Mouse (Mus musculus) layer of hippocampus, postnatal 25 days (tissue): ENCODE measurements at regions not wholly inside any gene's neighbourhood (a gene's known extent, or its start where the extent isn't known, plus 50 kb on each side); places are given as distances from the start of the nearest gene placed in this dataset.
A peak's percentile ranks its signal among the peaks of the same experiment; 100 is the strongest.

ENCODE experiments used
- DNase-seq, 2 experiments: peaks; one replicate each; pipeline ENCODE4 v3.0.0; 2022; ENCODE audit warnings: mixed read lengths in 2 of 2, low spot score in 1 of 2; ENCODE audit errors: extremely low spot score in 1 of 2

DNA sequence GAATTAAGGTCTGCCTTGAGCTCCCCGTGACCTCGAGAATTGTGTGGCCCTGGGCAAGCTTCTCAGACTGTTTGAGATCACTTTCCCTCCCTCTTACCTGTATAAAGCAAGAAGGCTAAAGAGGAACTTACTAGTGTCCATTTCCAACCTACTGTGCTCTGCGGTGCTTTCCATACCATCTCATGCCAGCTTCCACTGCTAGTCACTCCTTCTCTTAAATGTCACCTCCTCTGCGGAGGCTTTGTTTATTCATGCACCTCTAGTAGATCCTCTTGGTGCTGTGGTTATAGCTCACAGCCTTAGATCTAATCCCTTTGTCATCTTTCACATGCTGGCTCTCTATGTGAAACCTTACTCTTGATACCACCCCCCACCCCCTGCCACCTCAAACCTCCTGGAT, 2310.3 kb upstream of the Lrrc6 start:
- no peak for DNase-seq

DNA sequence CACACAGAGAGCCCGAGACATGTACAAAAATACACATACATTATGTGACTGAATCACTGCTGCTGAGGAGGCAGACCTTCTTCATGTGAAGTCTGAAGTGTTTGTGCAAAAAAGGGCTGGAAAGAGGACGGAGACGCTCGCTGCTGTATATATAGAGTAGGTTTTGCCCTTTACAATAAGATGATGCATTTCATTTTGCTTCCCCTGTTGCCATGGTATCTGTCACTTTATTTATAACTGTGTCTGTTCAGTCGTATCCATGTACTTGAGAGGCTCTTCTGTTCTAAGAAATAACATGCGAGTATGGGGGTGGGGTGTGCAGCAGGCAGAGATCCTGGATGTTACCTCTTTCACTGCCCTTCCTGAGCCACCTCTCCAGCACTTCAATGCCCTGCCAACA, 2309.9 kb upstream of the Lrrc6 start:
- DNase-seq, result no peak

DNA sequence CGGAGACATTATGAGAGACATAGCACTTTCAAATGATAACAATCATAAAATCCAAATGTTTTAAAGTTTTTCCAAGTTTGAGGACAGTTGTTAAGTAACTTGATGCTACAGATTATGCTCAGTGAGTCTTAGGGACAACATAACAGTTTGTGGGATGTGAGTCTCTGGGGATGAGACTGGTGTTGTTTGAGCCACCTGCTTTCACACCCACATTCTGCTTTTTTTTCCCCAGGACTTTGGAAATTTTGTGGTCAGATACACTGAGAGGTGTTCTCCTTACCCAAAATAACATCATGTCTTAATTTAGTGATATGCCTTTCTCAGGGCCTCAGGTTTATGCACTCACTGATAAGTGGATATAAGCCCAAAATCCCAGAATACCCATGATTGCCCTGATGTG, 2307.5 kb upstream of the Lrrc6 start:
- no peak for DNase-seq

DNA sequence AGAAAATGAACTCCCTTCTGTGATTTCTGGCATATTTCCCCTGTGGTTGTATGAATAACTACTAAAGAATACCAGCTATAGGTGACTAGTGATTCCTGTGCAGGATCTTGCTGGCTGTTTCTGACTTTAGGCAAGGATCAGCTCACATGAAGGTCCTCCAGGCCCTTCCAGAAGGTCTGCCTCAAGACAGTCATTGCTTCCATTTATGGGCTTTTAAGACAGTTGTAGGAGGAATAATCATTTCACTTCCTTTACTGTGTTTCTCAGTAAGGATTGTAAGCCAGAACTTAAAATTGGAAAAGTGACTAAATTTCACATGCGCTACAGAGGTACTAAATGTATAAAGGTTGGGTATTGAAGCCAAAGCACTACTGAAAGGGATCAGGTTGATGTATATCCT, 2303.5 kb upstream of the Lrrc6 start:
- no peak for DNase-seq

DNA sequence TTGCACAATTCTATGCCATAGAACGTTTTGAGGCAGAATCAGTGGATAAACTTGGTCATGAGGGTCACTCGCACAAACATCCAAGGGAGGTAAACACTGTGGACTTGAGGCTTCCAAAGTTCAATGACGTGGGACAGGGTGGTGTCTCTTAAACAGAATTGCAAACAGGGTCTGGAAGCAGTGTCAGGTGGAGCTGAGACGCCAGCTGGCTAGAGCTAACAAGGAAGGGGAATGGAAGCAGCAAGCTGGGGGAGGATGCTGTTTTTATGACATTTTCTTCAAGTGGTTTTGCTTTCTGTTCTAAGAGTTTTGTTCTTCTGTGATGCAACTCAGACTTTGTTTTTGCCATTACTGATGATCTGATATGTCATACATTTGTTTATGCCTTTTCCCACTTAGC, 2301.1 kb upstream of the Lrrc6 start:
- DNase-seq, result no peak

DNA sequence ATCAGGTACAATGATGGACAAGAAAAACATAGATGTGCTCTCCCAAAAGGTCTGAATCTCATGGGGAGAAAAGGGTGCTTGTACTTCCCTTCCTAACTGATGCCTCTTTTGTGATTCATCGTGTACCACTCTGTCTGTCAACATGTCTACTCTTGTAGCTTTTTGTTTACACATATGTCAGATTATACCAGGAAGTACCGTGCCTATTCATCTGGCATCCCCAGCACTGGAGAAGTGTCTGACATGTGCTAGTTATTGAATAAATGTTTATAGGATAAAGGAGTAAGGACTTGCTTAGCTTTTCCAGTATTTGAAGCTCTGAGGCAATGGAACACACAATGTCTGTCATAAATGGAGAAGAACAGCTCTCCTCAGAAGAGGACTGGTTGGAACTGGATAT, 2296.7 kb upstream of the Lrrc6 start:
- DNase-seq, result no peak

DNA sequence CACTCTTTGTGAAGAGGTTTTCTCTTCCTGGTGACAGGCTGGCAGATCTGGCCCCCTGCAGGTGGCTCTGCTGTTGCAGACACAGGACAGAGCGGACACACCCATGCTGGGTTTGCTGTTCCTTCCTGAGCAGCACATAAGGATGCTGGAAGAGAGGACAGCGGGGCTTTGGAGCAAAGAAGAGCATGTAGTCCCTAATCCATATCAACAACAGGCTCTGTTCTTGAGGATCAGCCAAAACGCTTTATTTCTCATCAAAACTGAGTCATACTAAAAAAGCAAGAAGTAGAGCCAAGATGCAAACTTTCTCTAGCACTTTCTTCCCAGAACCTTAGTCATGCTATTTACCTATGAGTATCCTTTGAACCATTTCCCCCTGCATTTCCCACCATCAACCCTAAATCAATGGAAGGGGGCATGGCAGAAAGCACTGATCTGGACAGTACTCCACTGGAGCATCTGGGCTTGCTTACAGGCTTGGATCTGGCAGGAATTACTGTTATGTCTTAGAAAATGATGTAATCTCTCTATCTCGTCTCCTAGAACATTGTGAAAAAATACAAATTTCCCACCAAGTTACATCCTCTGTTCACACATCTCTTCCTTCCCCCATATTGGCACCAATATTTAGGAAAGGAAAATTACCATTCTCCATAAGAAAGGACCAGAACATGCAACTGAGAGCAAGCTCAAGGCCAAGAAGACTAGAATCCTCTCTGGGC, 2294.7 kb upstream of the Lrrc6 start:
- peak in 1 of 2 experiments; percentile 11 for DNase-seq

DNA sequence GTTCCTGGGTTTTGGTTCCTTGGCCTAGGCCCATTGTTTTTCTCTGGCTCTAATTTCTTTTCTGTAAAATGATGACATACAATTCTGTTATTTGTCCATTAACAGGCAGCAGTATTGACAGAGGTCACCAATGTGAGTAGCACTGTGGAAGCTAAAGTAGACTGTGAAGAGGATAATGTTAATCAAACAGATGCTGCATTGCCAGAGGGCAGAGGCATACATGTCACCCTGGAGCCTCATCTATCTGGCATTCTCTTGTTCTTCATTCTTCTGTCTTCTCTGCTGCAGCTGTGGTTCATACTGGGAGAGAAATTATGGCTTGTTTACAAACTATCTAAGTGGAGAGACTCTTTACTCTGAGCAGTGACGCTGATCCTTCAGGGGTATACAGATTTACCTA, 2259.2 kb upstream of the Lrrc6 start:
- DNase-seq, result no peak

DNA sequence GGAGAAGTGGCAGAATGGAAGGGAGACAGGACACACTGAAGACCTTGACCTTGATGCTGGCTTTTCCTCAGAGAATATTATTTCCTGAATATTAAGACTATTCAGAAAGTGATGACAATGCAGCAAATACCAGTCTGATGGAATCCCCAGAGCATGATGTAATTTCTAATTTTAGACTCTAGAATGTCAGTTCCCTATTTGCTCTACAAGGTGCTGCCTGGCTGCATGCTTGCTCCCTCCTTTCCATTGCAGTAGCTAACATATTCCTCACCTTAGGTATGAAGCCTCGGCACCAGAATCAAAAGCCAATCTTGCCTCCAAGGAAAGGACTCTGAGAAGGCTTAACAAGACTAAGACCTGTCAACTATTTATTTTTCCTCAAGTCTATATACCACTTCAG, 2254.5 kb upstream of the Lrrc6 start:
- DNase-seq, result no peak

DNA sequence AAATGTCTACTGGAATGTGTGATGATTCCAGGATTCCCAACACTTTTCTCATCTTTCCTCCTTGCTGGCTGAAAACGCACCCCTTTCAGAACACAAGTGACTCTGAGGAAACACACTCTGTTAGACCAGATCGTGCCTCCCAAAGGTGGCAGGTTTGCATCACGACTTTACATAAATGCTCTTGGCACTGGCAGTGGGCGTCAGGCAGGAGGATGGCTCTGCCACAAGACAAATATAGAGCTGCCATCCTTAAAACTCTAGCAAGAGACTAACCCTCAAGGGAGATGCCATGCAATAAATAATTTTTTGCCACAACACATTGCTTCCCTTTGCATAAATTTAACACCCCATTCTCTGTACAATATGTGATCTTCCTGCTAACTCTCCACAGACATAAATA, 2254.1 kb upstream of the Lrrc6 start:
- no peak for DNase-seq

DNA sequence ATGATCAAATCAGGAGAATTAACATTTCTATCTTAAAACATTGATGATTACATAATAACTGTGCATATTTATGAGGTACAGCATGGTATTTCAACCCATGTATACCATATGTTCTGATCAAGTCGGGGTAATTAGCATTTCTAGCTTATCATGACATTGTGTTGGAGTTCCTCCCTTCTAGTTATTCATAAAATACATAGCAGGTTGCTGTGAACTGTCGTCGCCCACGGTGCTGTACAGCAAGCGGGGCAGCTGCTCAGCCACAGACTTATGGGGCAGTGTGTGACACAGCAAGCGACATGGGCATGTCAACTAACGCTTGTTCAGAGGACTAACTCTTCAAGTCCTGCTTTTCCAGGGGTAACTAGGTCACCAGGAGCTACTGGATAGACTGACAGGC, 2238.6 kb upstream of the Lrrc6 start:
- peak in 1 of 2 experiments; percentile 20 for DNase-seq

DNA sequence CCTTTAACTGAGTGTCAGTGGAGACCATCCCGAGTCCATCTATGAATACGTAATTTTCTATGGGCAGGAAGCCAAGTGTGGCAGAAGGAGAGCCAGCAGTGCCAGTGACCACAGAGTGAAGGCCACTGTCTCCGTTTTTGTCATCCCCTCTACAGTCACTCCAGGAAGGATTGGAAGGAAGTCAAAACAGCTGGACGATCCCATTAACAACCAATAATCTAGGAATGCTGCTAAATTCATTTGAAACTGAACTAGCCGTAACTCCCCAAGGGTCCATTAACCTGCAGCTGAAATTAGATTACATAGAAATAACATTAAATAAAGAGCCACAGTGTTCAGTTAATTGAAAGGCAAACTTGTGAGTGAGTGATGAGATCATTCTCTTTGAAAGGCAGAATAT, 2220.5 kb upstream of the Lrrc6 start:
- no peak for DNase-seq

DNA sequence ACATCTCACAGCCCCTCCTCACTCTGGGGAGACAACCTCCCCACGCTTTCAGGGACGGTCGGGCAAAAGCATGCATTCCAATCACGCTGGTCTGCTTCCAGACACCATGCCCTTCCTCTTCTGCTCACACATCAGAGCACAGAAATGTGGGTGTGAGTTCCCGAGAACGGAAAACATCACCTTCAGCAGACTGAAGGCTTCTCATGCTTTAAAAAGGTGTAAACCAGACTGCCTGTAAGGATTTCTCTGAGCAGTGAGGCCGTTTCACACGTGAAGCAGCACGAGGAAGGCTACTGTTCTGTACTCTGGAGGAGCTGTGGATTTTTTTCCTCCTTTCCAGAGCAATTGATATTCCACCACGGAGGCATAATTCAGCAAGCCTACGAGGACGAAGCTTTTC, 2218.8 kb upstream of the Lrrc6 start:
- DNase-seq, result no peak

DNA sequence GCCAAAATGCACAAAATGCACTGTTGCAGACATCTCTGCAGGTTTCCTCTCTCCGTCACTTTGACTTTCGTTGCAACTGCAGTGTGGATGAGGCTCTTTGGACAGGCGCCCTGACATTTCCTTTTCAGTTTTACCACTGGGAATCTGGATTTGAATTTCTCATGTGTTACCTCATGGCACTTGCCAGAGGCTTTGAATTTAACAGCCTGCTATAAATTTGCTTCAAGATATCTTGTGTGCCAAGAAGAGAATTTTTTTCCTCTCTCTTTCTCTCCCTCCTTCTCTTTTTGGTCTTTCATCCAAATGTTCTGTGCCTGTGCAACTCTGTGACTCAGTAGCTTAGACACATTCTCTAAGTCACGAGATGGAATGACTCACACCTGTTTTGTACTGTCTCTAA, 2213.6 kb upstream of the Lrrc6 start:
- no peak for DNase-seq

DNA sequence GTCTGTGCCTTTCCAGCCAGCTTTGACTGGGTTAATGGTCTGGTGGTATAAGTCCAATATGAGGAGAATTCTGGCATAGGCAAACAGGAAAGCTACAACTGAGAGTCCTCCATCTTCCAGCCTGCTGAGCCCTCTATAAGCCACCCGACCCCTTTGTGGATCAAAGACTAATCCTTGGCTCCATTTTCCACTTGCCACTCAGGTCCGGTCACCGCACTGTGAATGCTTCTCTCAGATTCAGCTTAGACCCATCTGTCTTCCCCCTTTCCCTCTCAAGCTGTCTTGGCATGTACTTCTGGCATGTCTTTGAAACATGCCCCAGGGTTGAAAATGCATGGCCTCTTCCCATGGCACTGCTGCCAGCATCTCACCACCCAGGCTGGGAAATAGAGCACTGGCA, 2206.6 kb upstream of the Lrrc6 start:
- no peak for DNase-seq

DNA sequence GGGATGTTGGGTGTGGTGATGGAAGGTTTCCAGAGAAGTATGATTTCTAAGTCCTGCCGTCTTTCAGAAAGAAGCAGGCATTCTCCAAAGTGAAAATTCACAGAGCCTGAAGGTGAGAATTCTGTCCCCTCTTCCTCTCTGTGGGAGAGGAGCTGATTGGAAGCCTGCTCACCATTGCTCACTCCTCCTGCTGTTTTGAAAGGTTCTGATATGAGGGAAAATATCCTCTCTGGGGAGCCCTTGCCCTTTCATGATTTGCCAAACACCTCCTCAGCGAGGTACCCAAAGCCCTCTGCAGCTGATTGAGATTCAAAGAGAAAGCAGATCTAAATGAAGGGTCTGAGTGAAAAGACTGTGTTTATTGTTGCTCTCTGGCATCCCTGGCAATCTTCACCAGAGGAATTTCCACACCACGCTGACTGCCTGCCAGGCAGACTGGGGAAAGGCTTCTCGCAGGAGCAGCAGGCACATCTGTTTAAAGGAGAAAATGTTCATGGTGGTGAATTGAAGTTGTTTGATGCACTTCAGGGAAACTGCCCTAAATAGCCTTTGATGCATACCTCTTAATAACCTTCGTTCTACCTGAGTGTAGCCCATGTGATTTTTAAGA, 2194.4 kb upstream of the Lrrc6 start:
- DNase-seq, result no peak

DNA sequence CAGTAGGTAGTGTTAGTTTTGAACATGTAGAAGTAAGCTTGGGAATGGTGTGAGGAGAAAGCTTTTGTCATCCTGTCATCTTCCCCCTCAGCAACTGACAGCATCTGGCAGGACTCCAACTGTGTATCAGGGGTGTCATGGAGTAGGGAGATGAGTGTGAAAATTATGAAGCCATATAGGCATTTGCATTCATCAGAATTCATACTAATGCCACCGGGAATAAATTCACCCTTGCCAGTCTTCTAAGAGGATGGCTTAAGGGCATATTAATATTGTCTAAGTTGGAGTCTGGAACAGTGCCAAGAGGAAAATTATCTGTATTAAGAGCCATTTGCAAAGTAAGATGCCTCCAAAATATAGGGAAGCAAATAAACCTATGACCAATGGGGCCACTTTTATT, 2166.8 kb upstream of the Lrrc6 start:
- no peak for DNase-seq

DNA sequence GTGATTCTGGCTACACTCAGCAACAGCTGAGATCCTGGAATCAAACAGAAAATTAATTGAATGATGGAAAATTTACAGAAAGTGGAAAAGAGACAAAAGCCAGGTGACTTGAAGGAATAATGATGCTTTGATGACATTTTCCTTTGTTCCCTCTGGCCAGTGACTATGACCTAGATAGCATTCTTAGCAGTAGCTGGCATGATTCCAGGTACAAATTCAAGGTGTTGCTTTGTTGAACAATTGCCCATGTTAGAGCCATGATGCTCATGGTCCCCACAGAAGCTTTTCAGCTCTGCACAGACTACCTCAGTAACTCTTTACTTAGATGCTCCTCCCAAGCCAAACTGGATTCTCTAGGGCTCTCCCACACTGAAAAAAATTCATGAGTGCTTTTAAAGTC, 2164.6 kb upstream of the Lrrc6 start:
- DNase-seq, result no peak

DNA sequence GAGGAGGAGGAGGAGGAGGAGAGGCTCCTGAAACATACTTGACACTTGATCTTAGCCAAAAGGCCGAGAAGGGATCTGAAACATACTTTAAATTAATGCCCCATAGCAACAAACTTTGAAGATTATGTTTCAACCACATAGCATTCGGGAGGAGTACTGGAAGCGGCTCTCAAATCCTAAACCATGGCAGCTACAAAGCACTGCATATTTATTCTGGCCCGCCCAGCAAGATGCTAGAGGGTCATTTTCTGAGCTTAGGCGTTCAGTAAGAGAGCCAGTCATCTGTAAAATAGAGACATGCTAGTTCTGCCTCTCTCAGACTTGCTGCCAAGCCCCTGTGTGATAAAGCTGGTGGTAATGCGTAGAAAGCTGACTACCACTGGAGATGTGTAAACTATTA, 2156.0 kb upstream of the Lrrc6 start:
- no peak for DNase-seq

DNA sequence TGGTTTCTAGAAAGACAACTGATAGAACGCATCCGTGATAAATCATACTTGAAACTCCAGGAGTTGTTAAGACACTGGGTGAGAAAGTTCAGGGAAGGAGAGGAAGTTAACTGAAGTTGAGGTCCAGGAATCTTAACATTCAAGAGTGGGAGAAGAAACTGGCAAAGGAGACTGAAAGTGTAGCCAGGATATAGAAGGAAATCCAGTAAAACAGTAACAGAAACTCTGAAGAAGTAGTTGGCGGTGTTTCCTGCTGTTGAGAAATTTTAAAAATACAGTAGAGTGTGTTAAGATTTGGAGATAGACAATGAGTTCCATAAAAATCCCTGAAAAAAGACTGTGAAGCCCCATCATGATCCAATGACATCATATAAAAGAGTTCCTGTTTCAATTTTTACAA, 2154.3 kb upstream of the Lrrc6 start:
- no peak for DNase-seq

DNA sequence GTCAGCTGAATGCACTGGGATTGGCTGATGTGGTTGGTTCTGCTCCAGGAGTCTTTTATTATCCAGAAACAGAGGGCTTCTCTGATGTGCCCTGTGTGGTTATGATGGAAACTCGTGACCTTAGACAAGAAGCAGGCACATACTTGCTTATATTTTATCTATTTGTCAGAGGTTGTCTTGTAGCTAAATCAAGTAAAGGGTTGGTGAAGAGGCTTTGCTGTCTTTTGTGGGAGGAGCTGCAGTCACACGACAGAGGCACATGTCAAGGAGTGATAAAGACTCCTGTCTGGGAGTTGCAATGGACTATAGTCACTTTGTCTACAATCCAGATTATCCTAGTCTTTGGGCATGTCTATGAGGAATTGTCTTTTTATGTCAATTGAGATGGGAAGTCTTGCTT, 2149.9 kb upstream of the Lrrc6 start:
- DNase-seq, result no peak

DNA sequence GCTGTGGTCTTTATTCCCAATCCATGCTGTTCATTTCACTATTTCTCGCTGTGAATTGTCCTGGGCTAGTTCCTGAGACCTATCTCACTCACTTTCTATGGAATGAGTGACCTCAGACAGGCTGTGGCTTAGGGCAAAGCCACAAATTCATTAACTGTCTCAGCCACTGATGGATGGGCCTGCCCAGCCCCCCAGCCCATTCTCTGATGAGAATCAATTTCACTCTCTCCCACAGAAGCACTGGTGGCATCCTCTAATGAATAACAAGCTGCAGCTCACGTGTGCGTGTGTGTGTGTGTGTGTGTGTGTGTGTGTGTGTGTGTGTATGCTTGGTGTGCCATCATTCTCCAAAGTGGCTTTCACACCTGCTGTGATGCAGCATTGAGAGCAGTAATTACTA, 2149.3 kb upstream of the Lrrc6 start:
- DNase-seq, result no peak

DNA sequence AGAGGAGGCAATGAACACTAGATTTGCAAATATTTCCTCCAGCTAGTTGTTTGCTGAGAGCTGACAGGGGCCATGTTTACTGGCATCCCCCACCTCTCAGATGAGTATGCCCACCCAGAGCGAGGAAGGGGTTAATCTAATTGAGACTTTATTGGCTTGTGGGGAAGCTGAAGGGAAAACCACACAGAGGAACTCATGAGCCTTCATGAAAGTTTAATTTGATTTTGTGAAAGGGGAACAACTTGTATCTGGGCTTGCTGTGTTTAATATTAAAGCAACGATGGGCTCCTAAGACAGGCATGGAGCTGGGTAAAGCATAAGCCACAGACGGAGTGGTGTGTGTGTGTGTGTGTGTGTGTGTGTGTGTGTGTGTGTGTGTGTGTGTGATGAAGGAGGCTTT, 2146.2 kb upstream of the Lrrc6 start:
- DNase-seq, result no peak
